Comparison of ENCODE assay signal across 21 mouse cellular contexts in genomic region chr2:157148417-157148816, GRCm38 (mm10).
"Had no signal": no experiment of that assay in that cellular context is flagged by ENCODE, and none has a peak within 500 bp of the region (broad histone marks: within the 10 kb centered on the region; RNA-seq: fewer than 3 reads in every experiment).

No protein-coding gene starts in this region.

- H3K9me3 ChIP-seq: limb, embryonic 10.5 days; limb, embryonic 13.5 days; midbrain, embryonic 13.5 days; neural tube, embryonic 12.5 days; neural tube, embryonic 15.5 days had no signal

- H3K4me3 ChIP-seq: layer of hippocampus, adult 2 months; limb, embryonic 10.5 days; limb, embryonic 13.5 days; midbrain, embryonic 13.5 days; neural tube, embryonic 12.5 days; neural tube, embryonic 15.5 days had no signal

- H3K27ac ChIP-seq: kidney, postnatal 0 days; layer of hippocampus, adult 2 months; limb, embryonic 10.5 days; limb, embryonic 13.5 days; liver, embryonic 14.5 days; midbrain, embryonic 13.5 days; neural tube, embryonic 12.5 days; neural tube, embryonic 15.5 days had no signal

- H3K4me2 ChIP-seq: limb, embryonic 13.5 days; lung, embryonic 14.5 days; midbrain, embryonic 13.5 days; neural tube, embryonic 12.5 days; neural tube, embryonic 15.5 days had no signal

- H3K4me1 ChIP-seq: limb, embryonic 10.5 days; limb, embryonic 13.5 days; midbrain, embryonic 13.5 days; neural tube, embryonic 12.5 days; neural tube, embryonic 15.5 days had no signal

- DNase-seq: kidney, adult 2 months; kidney, postnatal 25 days; layer of hippocampus, adult 9-11 months; layer of hippocampus, postnatal 36 days; liver, postnatal 0 days; lung, embryonic 14.5 days; lung, postnatal 4 days; right cerebral cortex, adult 18-20 months; right cerebral cortex, postnatal 14 days; right cerebral cortex, postnatal 4 days; thymus, postnatal 36 days had no signal

- H3K9ac ChIP-seq: limb, embryonic 13.5 days; liver, embryonic 14.5 days; liver, postnatal 0 days; lung, embryonic 14.5 days; midbrain, embryonic 13.5 days; neural tube, embryonic 12.5 days; neural tube, embryonic 15.5 days had no signal

- H3K27me3 ChIP-seq: limb, embryonic 13.5 days; midbrain, embryonic 13.5 days; neural tube, embryonic 12.5 days; neural tube, embryonic 15.5 days had no signal

- ATAC-seq: intestine, postnatal 0 days; liver, postnatal 0 days; lung, postnatal 0 days; midbrain, embryonic 13.5 days had no signal
